Mouse (Mus musculus) bone marrow macrophage, adult 2 months (primary cell): Measurements from ENCODE around the gene Tnrc18. TPM values are rescaled to one million over a fixed set of nuclear protein-coding genes. Genes with fewer than 3 reads are reported as not detected.

Experiments used
- H3K27ac ChIP-seq: 2 replicates; pipeline ENCODE4 v1.5.1; 2012; ENCODE audit warnings: low read depth, low read length; ENCODE audit not compliant: insufficient read depth
- H3K4me1 ChIP-seq: 2 replicates; pipeline ENCODE4 v1.6.1; 2012; ENCODE audit warnings: low read length; ENCODE audit not compliant: control insufficient read depth, insufficient read depth
- H3K4me3 ChIP-seq: 2 replicates; pipeline ENCODE4 v1.5.1; 2012; ENCODE audit warnings: mild to moderate bottlenecking, low read length, moderate library complexity; ENCODE audit not compliant: insufficient read depth
- CTCF ChIP-seq: IDR thresholded peaks from 2 replicates; pipeline ENCODE4 v1.5.1; 2012; ENCODE audit warnings: low read depth, mild to moderate bottlenecking, low read length, moderate library complexity
- POLR2A ChIP-seq: IDR thresholded peaks from 2 replicates; pipeline ENCODE4 v1.6.1; 2012; ENCODE audit warnings: mild to moderate bottlenecking, low read depth, low read length, borderline replicate concordance
- polyA plus RNA-seq: library from polyadenylated mRNA; stranded (reverse); fragments of >200 nt; gene quantifications from 2 replicates; pipeline ENCODE4 v1.2.4, GENCODE M21; 2012; ENCODE audit not compliant: missing spikeins, insufficient read depth, insufficient read length

The Tnrc18 gene
- polyA plus RNA-seq, 1 experiment, result 64.5 TPM

DNA sequence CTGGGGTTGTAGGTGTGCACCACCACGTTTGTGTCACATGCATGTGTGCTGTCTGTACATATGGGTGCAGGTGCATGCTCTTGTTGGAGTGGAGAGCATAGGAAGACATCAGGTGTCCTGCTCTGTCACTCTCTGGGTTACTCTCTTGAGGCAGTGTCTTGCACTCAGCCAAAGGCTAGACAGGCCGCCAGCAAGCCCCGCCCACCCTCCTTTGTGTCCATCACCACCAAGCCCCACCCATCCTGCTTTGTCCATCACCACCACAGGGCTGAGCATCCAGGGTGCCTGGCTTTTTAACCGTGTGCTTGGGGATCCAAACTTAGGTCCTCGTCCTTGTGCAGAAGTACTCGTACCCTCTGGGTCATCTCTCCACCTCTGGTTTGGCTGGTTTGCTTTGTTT, 121.2 kb downstream of the Tnrc18 start:
- TF ChIP-seq POLR2A, result no peak
- TF ChIP-seq CTCF, result no peak
- Histone ChIP-seq H3K4me1 (no peaks in the 10 kb centered on the region), H3K27ac (no peak overlapping the region), H3K4me3 (no peak overlapping the region)

GRCm38 (mm10) chr5:142694627-142695340, 122.7 kb downstream of the Tnrc18 start:
- TF ChIP-seq POLR2A, result no peak
- no peak for TF ChIP-seq CTCF
- Histone ChIP-seq H3K4me1 (no peaks in the 10 kb centered on the region), H3K4me3 (no peak overlapping the region), H3K27ac (no peak overlapping the region)

DNA sequence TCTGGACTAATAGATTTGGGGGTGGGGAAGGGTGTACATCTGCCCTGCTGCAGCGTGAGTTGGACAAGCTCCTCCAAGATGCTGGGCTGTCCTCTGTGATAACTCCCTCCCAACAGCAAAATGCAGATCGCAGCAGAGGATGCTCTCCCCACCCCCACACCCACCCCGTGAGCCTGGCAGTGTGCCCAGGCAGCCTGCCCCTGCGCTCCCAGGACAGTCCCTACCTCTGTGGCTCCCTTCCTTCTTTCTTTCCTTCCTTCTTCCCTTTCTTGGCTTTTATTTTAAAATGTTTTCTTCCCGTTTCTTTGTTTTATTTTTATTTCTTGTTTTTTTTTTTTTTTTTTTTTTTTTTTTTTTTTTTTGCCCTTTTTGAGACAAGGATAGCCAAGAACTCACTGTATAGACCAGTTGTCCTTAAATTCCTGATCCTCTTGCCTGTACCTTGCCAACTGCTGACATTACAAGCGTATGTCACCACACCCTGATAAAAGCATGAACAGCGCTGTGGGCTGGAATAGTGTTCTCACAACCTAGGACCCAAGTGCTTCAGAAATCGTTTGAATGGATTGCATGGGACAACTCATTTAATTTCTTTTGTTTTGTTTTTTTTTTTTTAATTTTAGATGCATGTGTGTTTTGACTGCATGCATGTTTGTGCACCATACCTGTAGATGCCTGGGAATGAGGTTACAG, 123.6 kb downstream of the Tnrc18 start:
- no peaks in the 10 kb centered on the region for H3K4me1 ChIP-seq
- TF ChIP-seq POLR2A (no peak), CTCF (no peak)

DNA sequence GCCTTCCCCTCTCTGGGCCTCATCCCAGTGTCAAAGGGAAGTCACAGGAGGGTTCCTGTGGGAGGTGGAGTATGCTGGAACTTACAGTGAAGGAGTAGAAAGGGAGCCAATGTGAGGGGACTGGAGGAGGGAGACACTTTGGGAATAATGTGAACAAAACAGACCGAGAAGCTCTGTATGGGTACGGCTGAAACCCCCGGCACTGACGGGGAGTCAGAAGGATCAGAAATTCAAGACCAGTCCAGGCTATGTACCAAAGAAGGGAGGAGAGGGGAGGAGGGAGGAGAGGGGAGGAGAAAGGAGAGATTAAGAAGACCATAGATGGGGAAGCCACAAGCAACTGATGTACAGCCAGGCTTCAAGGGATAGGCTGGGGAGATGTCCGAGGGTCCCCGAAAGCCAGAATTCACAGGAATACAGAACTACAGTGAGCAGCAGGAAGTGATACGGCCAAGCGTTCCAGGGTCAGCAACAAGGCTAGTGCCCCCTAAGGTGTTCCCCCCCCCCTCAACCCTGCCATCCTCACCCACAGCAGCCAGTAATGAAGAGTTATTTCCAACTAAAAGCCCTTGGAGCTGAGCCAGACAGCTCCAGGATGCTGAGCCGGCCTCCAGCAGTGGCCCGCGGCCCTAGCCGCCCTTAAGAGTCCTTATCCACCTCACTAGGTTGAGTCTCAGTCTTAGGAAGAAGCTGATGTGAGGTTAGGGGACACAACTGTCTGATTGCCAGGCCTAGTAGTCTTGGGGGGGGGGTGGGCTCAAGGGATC, 124.3 kb downstream of the Tnrc18 start:
- H3K4me1 ChIP-seq, result no peaks in the 10 kb centered on the region
- no peak for TF ChIP-seq CTCF
- TF ChIP-seq POLR2A, result no peak
- H3K4me3 ChIP-seq, result no peak overlapping the region
- no peak overlapping the region for H3K27ac ChIP-seq

More for the DNA sequence above, 123.6 kb downstream of the Tnrc18 start:
- no peak overlapping the region for H3K27ac ChIP-seq
- H3K4me3 ChIP-seq, result no peak overlapping the region

- TF ChIP-seq POLR2A, result no peak
- Histone ChIP-seq H3K27ac (no peak within 1 kb of the TSS), H3K4me1 (no peaks in the 10 kb centered on the region), H3K4me3 (no peak within 1 kb of the TSS)
These were observed 125.2 kb downstream of the Tnrc18 start, which contains the start of gene Slc29a4 for GRCm38 (mm10) chr5:142692248-142692647. Gene Slc29a4 (plus strand): TSS chr5:142692512.

GRCm38 (mm10) chr5:142690343-142690742, 127.1 kb downstream of the Tnrc18 start:
- TF ChIP-seq POLR2A (no peak), CTCF (no peak)
- Histone ChIP-seq H3K4me3 (no peak overlapping the region), H3K4me1 (no peaks in the 10 kb centered on the region), H3K27ac (no peak overlapping the region)

DNA sequence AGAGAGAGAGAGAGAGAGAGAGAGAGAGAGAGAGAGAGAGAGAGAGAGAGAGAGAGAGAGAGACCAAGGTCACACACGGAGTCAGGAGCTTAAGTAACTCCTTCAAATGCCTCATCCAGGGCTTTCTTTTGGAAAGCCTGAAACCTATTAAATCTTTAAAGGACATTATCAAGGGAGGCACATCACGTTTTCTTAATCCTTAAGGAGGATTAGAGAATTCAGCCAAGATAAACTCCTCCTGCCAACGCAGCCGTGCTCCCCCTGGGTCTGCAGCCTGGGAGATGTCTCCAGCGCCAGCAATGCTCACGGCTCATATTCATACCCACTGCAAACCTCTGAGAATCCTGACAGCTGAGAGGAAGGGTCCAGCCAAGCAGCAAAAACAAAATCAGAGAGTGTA, 128.6 kb downstream of the Tnrc18 start:
- no peak overlapping the region for H3K27ac ChIP-seq
- no peak for TF ChIP-seq POLR2A
- no peak for TF ChIP-seq CTCF
- no peak overlapping the region for H3K4me3 ChIP-seq
- no peaks in the 10 kb centered on the region for H3K4me1 ChIP-seq

GRCm38 (mm10) chr5:142682529-142682928, 134.9 kb downstream of the Tnrc18 start:
- no peaks in the 10 kb centered on the region for H3K4me1 ChIP-seq
- TF ChIP-seq POLR2A, result no peak
- no peak for TF ChIP-seq CTCF
- no peak overlapping the region for H3K4me3 ChIP-seq
- H3K27ac ChIP-seq, result no peak overlapping the region

- TF ChIP-seq POLR2A (no peak), CTCF (no peak)
- Histone ChIP-seq H3K27ac (no peak overlapping the region), H3K4me3 (no peak overlapping the region), H3K4me1 (no peaks in the 10 kb centered on the region)
These were observed 135.6 kb downstream of the Tnrc18 start for GRCm38 (mm10) chr5:142681911-142682310.

DNA sequence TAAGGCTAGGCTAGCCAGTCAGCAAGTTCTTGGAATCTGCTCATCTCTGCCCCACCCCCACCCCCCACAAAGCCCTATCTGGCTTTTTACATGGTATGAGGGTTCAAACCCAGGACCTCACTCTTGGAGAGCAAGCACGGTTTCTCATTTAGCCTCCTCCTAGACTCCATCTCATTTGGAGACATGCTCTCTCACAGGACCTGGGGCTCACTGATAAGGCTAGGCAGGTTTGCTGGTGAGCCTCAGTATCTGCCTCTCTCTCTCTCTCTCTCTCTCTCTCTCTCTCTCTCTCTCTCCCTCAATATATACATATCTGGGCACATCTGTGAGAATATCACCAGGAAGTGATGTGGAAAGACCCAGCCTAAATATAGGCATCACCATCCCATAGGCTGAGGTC, 138.4 kb downstream of the Tnrc18 start:
- no peak for TF ChIP-seq POLR2A
- TF ChIP-seq CTCF, result no peak
- H3K4me3 ChIP-seq, result no peak overlapping the region
- H3K27ac ChIP-seq, result no peak overlapping the region
- no peaks in the 10 kb centered on the region for H3K4me1 ChIP-seq
